In genomic region chr3:97230631-97231404, GRCm38 (mm10) we compare ENCODE assay signal across 18 mouse cellular contexts.
A peak's percentile ranks its signal among the peaks of the same experiment; 100 is the strongest.
DNase-seq lines count a peak whose midpoint lies in the region; ATAC-seq and TF ChIP-seq lines count a peak whose summit lies in the region.
"Had no signal": no experiment of that assay in that cellular context is flagged by ENCODE, and none has a peak within 500 bp of the region (broad histone marks: within the 10 kb centered on the region; RNA-seq: fewer than 3 reads in every experiment).

No protein-coding gene starts in this region.

- H3K36me3 ChIP-seq in hindbrain, postnatal 0 days (ENCODE audit: insufficient read depth, low read length): no peaks in the 10 kb centered on the region
- H3K36me3 ChIP-seq in hindbrain, embryonic 14.5 days (replicated peaks; ENCODE audit: control insufficient read depth, insufficient read depth): no peaks in the 10 kb centered on the region
- no peaks in the 10 kb centered on the region for H3K36me3 ChIP-seq in lung, embryonic 14.5 days (ENCODE audit: insufficient read depth)
- peaks cover 5% of the 10 kb centered on the region for H3K36me3 ChIP-seq in limb, embryonic 10.5 days
- H3K36me3 ChIP-seq in kidney, embryonic 14.5 days (ENCODE audit: control insufficient read depth, insufficient read depth, low read length): no peaks in the 10 kb centered on the region
- H3K36me3 ChIP-seq: forebrain, embryonic 12.5 days; G1E had no signal

- no peak for TF ChIP-seq POLR2A in brain, embryonic 14.5 days (IDR thresholded peaks at IDR 0.05; ENCODE audit: borderline replicate concordance, extremely low read depth, insufficient read depth, insufficient read length, poor library complexity, severe bottlenecking)

- no peak overlapping the region for H3K4me2 ChIP-seq in hindbrain, postnatal 0 days (ENCODE audit: low read depth, low read length)
- no peak overlapping the region for H3K4me2 ChIP-seq in hindbrain, embryonic 14.5 days (replicated peaks)
- no peak overlapping the region for H3K4me2 ChIP-seq in lung, embryonic 14.5 days
- H3K4me2 ChIP-seq in kidney, embryonic 14.5 days (replicated peaks; ENCODE audit: low read depth, low read length): no peak overlapping the region
- H3K4me2 ChIP-seq: forebrain, embryonic 12.5 days; kidney, embryonic 15.5 days had no signal

- no peak for ATAC-seq in hindbrain, postnatal 0 days
- ATAC-seq in hindbrain, embryonic 14.5 days (ENCODE audit: low FRiP score): no peak
- no peak for ATAC-seq in lung, embryonic 14.5 days (ENCODE audit: insufficient read depth)
- ATAC-seq in kidney, embryonic 14.5 days (ENCODE audit: low FRiP score, low TSS enrichment): no peak

- H3K9ac ChIP-seq in hindbrain, postnatal 0 days (replicated peaks; ENCODE audit: low read length): no peak overlapping the region
- H3K9ac ChIP-seq in hindbrain, embryonic 14.5 days: no peak overlapping the region
- H3K9ac ChIP-seq in lung, embryonic 14.5 days: no peak overlapping the region
- H3K9ac ChIP-seq in kidney, embryonic 14.5 days (ENCODE audit: low read depth, low read length): no peak overlapping the region
- H3K9ac ChIP-seq: forebrain, embryonic 12.5 days; kidney, embryonic 15.5 days had no signal

- peak; percentile 43 for TF ChIP-seq CTCF in hindbrain, postnatal 0 days (IDR thresholded peaks at IDR 0.05; ENCODE audit: low read depth)
- 0 out of 2 replicates have a peak, but pooled peaks have one; percentile 10 for TF ChIP-seq CTCF in lung, embryonic 14.5 days (IDR thresholded peaks at IDR 0.05; ENCODE audit: low read depth)
- TF ChIP-seq CTCF in brain, embryonic 14.5 days (IDR thresholded peaks at IDR 0.05; ENCODE audit: borderline replicate concordance, extremely low read depth, insufficient read depth, insufficient read length): peak; percentile 13; the same call in 1 of the 2 replicates

- no peaks in the 10 kb centered on the region for H3K27me3 ChIP-seq in hindbrain, postnatal 0 days (ENCODE audit: insufficient read depth, low read length)
- no peaks in the 10 kb centered on the region for H3K27me3 ChIP-seq in hindbrain, embryonic 14.5 days (ENCODE audit: control insufficient read depth, insufficient read depth, low read length)
- H3K27me3 ChIP-seq in lung, embryonic 14.5 days (ENCODE audit: insufficient read depth, low read length): no peaks in the 10 kb centered on the region
- no peaks in the 10 kb centered on the region for H3K27me3 ChIP-seq in limb, embryonic 10.5 days (ENCODE audit: low read depth, poor library complexity, severe bottlenecking)
- H3K27me3 ChIP-seq in kidney, embryonic 14.5 days (ENCODE audit: control insufficient read depth, insufficient read depth, low read length): no peaks in the 10 kb centered on the region
- H3K27me3 ChIP-seq: forebrain, embryonic 12.5 days; kidney, embryonic 15.5 days had no signal

- H3K9me3 ChIP-seq in hindbrain, postnatal 0 days (ENCODE audit: low read length): no peaks in the 10 kb centered on the region
- H3K9me3 ChIP-seq in hindbrain, embryonic 14.5 days (ENCODE audit: control insufficient read depth, low read length): no peaks in the 10 kb centered on the region
- H3K9me3 ChIP-seq in lung, embryonic 14.5 days (ENCODE audit: low read depth, low read length): no peaks in the 10 kb centered on the region
- no peaks in the 10 kb centered on the region for H3K9me3 ChIP-seq in limb, embryonic 10.5 days (replicated peaks)
- H3K9me3 ChIP-seq in kidney, embryonic 14.5 days (ENCODE audit: control insufficient read depth, low read length): no peaks in the 10 kb centered on the region
- H3K9me3 ChIP-seq: embryonic facial prominence, embryonic 10.5 days; forebrain, embryonic 12.5 days; G1E; kidney, embryonic 15.5 days had no signal

- no peak overlapping the region for H3K4me3 ChIP-seq in hindbrain, postnatal 0 days (ENCODE audit: low read length)
- H3K4me3 ChIP-seq in hindbrain, embryonic 14.5 days (replicated peaks; ENCODE audit: low read length): no peak overlapping the region
- H3K4me3 ChIP-seq in lung, embryonic 14.5 days (ENCODE audit: low read depth, low read length): no peak overlapping the region
- H3K4me3 ChIP-seq in limb, embryonic 10.5 days: no peak overlapping the region
- H3K4me3 ChIP-seq in kidney, embryonic 14.5 days (ENCODE audit: low read length): no peak overlapping the region
- H3K4me3 ChIP-seq: embryonic facial prominence, embryonic 10.5 days; forebrain, embryonic 12.5 days; kidney, embryonic 15.5 days had no signal

- DNase-seq in hindbrain, postnatal 0 days (ENCODE audit: low spot score): no peak
- no peak for DNase-seq in hindbrain, embryonic 14.5 days (ENCODE audit: low spot score)
- no peak for DNase-seq in lung, embryonic 14.5 days
- DNase-seq in lung, adult 18-20 months: no peak
- peak; percentile 36 for DNase-seq in ES-CJ7 (ENCODE audit: low read depth, low spot score)
- no peak for DNase-seq in brain, embryonic 14.5 days (ENCODE audit: low read depth)
- DNase-seq in limb, embryonic 10.5 days (ENCODE audit: low spot score): no peak
- DNase-seq: B cell, adult 2 months; cerebellum, adult 8-10 months; gastrocnemius, postnatal 10 days; heart, postnatal 4 days; liver; retina, postnatal 1 day had no signal

- peaks cover 13% of the 10 kb centered on the region; the same call in 1 of the 2 replicates for H3K4me1 ChIP-seq in hindbrain, postnatal 0 days (ENCODE audit: insufficient read depth, low read length)
- H3K4me1 ChIP-seq in hindbrain, embryonic 14.5 days (replicated peaks; ENCODE audit: control insufficient read depth, insufficient read depth, low read length): peaks cover 13% of the 10 kb centered on the region
- peaks cover 13% of the 10 kb centered on the region; the same call in 1 of the 2 replicates for H3K4me1 ChIP-seq in lung, embryonic 14.5 days (ENCODE audit: insufficient read depth)
- peaks cover 21% of the 10 kb centered on the region for H3K4me1 ChIP-seq in limb, embryonic 10.5 days
- H3K4me1 ChIP-seq in kidney, embryonic 14.5 days (ENCODE audit: control insufficient read depth, insufficient read depth, low read length): peaks cover 13% of the 10 kb centered on the region

- 96% methylated on average over 5 of the region's 5 CpGs for WGBS in hindbrain, postnatal 0 days
- WGBS in hindbrain, embryonic 14.5 days: 97% methylated on average over 5 of the region's 5 CpGs
- 95% methylated on average over 5 of the region's 5 CpGs for WGBS in lung, embryonic 14.5 days
- 95% methylated on average over 5 of the region's 5 CpGs for WGBS in limb, embryonic 10.5 days
- 96% methylated on average over 5 of the region's 5 CpGs for WGBS in kidney, embryonic 14.5 days

- H3K27ac ChIP-seq in hindbrain, postnatal 0 days: no peak overlapping the region
- no peak overlapping the region for H3K27ac ChIP-seq in hindbrain, embryonic 14.5 days
- H3K27ac ChIP-seq in lung, embryonic 14.5 days (ENCODE audit: low read depth): no peak overlapping the region
- no peak overlapping the region for H3K27ac ChIP-seq in limb, embryonic 10.5 days
- H3K27ac ChIP-seq in kidney, embryonic 14.5 days (ENCODE audit: low read depth, low read length): no peak overlapping the region
- H3K27ac ChIP-seq: embryonic facial prominence, embryonic 10.5 days; forebrain, embryonic 12.5 days; kidney, embryonic 15.5 days had no signal
